Mouse (Mus musculus) NIH3T3 (cell line): ENCODE measurements at regions not wholly inside any gene's neighbourhood (a gene's known extent, or its start where the extent isn't known, plus 50 kb on each side); places are given as distances from the start of the nearest gene placed in this dataset.
"Not testable (repeated sequence)": the region's sequence is repeated elsewhere in the genome, so short reads cannot be mapped to it uniquely, and the experiment has no call there.

ENCODE experiments used
- DNase-seq: peaks from one replicate; pipeline ENCODE4 v3.0.0-alpha.2; 2012; ENCODE audit warnings: low read depth

DNA sequence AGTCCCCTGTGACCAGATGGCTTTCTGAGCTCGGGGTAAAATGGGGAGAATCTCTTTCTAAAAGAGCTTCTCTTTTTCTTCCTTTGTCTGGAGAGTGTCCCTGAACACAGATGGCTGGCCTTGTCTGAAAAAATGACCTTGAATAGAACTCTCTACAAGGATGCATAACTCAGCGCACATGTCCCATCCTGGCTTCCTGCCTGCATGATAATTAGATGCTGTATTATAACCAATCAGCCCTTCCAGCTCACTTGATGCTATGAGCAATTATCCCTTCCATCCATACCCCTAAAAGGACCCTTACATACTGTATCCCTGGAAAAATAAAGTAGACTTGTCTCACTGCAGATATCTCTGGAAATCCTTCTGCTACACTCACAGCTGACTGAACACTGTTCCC lies 199.7 kb upstream of the Slc7a11 start:
- no peak for DNase-seq

DNA sequence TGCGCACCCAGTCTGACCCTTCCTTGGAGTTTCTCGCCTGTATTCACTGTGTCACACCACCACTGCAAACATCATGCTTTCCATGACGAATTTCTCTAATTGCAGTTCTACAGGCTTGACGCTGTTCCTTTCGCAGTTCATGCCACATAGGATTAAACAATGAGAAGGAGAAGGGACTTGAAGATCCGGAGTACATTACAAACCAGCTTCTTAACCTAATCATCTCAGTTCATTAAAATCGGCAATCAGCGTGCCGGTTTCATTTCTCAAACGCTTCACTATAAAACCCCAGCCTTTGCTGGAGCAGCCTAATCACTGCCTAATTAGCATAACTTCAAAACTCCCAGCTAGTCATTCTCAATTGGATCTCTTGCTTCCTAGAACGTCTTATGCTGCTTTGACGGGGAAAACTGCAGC lies 196.5 kb upstream of the Slc7a11 start:
- no peak for DNase-seq

DNA sequence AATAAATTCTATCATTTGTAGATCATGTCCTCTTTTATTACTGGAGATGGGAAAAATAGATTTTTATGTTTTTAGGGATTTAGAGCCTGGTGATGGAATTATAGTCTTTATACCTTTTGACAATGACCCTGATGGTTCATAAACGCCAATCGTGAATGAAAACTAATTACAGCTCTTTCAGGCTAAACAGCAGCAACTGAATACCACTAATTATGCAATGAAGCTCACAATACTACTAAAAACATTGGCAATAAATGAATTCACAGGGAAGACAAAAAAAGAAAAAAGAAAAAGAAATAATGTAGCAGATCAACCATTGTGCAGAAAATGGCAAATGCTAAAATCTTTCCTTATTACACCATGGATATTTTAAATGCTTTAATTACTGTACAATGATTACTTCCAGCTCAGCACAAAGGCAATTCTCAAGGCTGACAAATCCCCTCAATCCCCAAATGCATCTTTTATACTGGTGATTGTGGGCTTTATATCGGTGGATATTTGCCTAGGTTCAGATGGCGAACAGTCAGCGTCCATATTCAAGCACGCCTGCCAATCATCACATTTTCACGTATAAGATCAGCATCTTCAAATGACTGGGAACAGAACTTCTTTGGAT lies 191.2 kb upstream of the Slc7a11 start:
- DNase-seq = no peak

DNA sequence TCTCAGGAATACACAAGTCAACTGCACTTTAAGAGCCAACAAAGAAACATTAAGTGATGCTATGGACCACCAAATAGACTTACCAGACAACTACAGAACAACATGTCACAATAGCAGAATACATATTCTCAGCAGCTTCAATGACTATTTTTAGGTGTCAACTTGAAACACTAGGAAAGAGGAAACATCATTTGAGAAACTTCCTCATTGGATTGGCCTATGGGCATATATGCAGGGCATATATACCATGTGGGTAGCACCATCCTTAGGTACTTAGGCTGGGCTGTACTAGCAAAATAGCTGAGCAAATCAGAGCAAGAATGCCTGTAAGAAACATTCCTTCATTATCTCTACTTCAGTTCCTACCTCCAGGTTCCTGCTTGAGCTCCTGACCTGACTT lies 187.9 kb upstream of the Slc7a11 start:
- no peak for DNase-seq

DNA sequence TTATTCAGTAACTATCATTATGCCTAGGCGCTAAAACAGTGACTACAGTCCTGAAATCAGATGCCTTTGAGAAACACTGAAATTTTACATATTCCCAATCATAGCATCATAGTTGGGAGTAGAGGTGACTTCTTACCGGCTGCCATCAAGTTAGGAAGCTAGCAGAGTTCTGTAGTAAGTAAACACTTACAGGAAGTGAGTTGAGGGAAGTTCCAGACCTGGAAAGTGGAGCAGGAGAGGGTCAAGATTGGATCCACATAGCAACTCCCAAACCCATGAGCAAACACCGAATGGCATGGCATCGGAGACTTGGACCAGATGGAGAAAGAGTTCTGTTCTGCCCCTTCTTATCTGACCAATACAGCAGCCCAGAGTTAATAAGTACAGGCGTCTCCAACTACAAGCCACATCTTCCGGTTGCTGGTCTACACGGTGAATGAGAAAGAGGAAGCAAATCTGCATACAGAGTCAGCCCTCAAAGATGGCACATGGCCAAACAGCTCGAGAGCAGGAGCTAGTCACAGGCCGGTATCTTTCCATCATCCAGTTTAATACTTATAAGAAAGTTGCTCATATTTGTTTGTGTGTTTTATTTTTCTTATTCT lies 184.8 kb upstream of the Slc7a11 start:
- peak; percentile 3 for DNase-seq

DNA sequence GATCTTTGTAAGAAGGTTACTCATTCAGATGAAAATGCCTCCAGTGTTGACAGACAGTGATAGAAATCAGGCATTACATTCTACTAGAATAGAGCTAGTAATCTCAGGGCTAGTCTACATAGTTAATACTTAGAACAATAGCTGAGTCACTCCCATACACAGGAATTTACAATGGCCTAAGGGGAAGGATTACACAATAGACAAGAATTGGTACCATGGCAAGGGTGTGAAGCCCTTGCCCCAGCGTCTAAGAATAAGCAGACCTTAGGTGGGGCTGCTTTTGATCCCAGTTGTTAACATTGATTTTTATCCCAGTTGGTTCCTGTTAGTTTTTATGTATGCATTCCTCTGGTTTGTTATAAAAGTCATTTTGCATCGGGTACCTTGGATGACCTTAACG lies 177.8 kb upstream of the Slc7a11 start:
- DNase-seq = not testable (repeated sequence)

DNA sequence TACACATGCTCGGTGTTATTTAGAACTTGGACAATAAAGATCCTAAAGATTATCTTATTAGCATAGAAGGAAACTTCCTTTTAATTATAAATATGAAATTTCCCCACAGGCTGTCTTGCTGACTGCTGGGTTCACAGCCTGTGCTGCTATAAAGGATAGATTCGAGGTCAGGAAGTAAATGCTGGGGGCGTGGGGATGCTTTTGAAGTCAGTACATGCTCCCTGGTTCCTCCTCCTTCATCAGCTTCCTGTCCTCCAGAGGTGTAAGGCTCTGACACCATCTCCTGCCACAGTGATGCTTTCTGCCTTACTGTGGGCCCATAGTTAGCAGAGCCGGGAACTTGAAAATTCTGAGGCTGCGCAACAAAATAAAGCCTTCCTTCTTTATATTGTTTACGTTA lies 175.6 kb upstream of the Slc7a11 start:
- no peak for DNase-seq

DNA sequence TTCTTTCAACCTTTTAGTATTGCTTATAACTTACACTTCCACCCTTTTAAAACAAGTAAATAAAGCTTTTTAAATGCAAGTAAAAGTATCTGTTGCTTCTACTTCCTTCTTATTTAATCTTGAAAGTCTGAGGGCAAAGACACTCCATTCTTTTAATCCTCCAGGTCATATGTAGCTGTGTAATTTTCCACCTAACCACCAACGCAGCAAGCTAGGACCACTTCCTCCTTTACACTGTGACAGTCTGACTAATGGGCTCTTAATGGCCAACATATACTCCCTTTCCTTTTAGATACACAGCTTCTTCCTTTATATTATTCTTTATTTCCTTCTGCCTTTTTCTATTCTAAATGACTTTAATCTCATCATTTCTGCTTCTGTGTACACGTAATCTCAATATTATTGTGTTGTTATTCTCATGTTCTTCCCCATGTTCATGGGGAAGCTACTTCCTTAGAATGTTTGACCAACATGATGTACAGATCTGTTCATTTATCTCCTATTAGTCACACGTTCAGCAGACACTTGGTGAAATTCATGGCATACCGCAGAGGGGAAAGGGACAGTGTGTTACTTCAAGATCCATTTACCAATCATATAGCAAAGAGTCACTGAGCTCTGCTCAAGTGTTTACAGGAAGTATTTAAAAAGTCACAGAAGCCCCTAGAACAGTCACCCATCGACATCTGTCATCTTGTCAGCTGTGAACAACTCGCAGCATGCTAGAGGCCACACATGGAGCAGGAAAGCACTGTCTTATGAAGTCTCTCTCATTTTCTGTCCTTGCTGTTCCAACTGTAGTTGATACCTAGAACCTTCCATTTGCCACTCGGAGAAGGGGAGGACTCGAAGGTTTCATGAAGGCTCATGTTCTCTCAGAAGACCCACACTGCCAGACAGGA lies 172.2 kb upstream of the Slc7a11 start:
- DNase-seq = no peak

DNA sequence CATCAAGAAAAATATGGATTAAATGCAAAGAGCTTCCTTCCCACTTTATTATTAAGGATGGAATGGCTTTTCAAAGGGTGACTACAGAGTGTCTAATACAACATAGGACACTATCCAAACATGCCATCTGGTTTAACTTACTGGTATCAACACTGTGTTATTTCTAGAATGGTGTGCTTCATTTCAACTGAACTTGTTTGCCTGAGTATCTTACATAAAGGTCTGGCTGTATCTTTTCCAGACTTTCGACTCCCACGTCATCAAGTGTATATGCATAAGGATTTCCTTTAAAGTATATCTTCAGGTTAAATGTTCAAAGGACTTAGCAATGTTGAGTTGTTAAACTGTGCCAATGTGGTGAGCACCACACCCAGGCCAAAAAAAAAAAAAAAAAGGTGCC lies 169.6 kb upstream of the Slc7a11 start:
- DNase-seq = no peak

DNA sequence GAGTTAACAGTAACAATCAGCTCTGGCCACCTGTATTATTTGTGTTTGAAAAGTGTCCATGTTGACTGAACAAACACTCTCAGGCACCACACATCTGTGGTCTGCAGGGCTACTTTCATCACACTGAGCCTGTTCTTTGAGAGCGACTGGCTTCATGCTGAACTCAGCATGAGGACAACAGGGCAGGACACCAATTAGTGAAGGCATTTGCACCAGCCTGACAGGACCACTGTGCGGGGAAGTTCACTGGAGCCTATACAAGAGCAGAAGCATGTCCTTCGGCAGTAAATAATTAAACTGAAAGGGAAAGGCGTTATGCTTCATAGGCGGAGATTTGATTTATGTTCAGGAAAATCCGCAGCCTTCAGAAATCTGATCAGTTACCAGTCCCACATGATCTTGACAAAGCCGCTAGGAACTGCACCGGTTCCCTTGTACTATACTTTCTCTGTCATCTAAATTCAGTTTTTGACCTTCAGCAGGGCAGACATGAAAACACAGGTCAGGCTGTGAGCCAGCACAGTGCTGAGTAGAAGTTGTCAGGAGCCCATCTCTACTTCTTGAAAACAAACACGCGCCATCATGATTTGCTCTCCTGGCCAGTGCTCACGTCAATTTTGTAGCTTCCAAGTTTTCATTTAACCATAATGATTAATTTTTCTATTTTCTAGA lies 166.1 kb upstream of the Slc7a11 start:
- no peak for DNase-seq

DNA sequence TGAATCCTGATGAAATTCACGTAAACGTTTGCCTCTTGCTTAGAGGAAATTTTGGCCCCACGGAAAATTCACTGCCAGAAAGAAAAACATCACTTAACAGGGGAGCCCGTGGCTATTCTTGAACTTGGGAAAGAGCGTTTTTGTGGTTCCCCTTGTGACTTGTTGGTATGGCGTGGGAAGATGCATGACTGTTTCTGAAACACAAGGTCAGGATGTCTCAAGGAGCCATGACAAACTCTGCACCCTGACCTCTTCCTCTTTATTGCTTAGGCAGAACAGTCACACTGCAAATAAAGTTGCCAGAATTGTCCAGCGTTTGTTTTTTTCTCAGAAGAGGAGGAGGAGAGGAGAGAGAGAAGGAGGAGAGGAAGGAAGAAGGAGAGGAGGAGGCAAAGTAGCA lies 164.3 kb upstream of the Slc7a11 start:
- no peak for DNase-seq

DNA sequence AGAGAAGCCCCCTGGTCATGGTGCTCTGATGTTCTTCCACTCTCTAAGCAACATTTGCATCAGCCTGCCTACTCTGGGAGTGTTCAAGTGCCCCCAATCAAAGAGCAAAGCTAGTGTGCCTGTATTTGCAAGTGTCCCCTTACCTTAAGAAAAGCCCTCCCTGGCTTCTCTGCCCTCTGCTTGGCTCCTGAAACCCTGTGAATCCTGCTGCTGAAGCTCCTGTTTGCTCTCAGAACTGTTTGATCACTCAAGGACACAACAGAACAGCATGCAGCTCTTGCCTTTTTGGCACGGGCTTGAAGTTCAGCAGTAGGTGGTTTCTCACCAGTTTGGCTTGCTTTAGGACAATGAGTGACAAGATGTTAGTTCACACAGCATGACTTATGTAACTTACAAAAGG lies 163.6 kb upstream of the Slc7a11 start:
- no peak for DNase-seq

DNA sequence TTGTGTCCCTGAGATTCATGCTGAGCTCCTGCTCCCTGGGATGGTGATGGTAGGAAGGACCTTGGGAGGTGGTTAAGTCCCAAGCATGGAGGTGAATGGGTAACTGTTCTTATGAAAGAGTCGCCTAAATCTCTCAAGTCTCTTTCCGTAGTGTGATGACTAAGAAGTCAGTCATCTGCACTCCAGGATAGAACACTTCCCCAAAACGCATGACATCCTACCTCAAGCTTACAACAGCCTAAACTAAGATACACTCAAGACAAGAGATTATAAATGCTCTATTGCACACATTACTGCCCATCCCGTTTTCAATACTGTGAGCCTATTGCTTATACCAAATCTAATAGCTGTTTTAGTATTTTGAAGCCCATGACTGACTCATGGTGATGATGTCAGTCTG lies 162.3 kb upstream of the Slc7a11 start:
- DNase-seq = no peak

DNA sequence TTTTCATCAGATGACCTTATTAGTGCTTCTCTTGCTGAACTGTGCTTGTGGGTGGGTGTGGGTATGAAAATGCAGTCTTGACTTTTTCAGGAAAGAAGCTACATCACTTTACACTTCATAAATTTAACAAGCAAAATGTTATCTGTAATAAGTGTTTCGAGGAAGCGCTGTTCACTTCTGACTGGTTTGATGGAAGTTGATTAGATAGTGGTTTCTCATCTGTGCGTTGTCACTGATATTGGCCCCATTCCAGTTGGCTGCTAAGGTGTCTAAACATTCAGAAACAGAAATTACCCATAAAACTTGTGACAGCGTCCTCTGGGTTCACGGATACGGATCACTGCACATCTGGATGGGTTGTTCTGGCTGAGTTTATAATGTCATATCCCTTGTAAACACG lies 159.8 kb upstream of the Slc7a11 start:
- no peak for DNase-seq

DNA sequence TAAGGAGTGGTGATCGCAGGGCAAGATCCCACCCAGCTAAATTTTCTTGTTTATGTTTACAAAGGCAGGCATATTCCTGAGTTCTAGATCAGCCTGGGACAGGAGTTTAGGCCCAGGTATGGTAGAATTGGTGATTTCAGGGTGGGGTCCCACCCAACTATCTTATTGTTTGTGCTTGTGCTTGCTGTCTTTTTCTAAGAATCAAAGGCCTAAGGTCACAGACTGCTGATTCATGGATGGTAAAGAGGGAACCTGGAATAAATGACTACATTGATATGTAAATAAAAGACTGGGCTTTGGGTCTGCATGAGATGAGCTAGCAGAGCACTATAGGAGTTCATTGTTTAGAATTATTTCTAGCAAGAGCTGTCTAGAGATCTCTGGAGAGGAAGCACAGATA lies 152.3 kb upstream of the Slc7a11 start:
- DNase-seq = no peak

DNA sequence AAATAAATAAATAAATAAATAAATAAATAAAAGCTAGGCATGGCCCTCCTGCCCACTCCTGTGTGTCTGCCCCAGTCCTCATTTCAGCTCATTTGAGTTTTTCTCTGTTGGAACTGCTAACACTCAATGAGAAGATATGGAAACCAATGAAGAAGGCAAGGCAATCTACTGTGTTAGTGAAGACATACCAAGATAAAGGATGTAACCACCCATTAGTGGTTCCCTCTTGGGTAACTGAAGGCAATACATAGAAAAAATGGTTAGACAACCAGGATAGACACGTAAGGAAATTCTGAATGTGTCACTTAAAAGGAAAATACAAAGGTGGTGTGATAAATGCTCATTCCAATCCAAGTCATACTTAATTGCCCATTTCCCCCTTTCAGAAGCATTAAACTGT lies 140.9 kb upstream of the Slc7a11 start:
- DNase-seq = no peak

DNA sequence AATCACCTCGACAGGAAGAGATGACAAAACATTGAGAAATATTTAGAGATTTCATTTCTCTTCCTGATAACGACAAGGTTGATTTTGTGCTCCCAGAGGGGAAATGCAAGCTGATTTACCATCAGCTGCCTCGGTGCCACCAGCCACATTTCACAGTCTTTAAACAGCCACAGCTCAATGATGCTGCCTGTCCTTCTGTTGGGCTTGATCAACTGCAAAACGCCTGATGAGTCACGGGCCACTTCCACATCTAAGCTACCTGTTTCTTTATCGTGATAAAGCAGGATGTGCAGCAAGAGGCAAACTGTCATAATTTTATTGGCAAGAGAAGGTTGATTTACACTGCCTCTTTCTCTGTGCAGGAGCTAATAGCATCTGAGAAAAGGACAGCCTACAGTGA lies 140.1 kb upstream of the Slc7a11 start:
- no peak for DNase-seq

DNA sequence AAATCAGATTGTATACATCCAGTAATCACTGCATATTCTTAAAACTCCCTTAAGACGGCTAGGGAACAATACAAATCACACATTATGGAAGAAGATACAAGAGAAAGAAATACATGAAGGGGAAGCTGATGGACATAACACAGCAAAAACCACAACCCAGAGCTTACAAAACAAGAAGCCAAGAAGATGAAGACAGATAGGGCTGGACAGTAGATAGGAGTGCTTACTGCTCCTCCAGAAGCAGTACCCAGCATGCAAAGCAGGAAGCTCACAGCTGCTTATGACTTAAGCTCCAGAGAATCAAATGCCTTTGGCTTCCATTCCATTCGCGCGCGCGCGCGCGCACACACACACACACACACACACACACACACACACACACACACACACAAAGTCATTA lies 131.0 kb upstream of the Slc7a11 start:
- DNase-seq = no peak

DNA sequence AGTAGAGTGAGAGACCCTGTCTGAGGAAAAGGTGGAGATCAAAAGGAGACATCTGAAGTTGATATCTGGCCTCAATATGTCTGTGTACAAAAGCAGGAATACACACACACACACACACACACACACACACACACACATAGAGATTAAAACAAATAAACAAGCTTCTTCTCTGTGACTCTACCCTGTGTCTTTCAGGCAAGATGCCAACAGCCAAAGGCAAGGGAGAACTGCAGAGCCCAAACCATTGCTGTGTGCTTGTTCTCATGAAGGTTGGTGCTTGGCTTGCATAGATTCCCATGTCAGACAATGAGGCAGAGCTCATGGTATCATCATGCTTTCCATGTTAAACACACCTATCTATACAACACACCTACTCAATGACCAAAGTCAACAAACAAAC lies 126.6 kb upstream of the Slc7a11 start:
- no peak for DNase-seq

DNA sequence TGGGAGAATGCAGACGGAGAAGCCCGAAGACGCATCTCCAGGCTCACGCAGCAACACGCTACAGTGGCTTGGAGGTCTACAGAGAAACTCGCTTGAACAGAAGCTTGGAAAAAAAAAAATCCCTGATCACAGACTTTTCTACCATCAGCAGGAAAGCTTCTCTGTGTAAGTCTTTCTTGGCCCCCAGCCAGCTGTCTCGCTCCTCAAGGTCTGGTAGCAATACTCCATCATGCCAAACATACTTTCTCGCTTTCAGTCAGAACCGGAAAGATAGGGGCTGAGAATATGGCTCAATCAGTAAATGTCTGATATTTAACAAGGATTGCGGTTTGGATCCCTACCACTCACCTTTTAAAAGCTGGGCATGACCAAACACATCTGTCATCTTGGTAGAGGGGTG lies 126.2 kb upstream of the Slc7a11 start:
- DNase-seq = peak; percentile 5

DNA sequence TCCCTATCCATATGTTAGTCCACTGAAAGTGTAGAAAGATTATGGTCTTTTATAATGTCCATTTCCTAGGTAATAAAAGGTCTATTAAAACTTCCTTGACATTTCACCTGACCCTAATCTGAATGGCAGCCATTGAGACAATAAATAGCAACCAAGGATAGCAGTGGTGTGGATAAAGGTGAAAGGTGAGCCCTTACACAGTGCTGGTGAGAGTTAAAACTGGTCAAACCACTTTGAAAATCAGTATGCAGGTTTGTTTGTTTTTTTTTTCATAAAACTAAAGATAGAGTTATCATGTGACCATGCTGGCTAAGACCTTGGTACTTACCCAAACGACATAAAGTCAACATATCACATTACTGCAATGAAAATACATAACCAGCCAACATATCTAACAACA lies 110.7 kb upstream of the Slc7a11 start:
- no peak for DNase-seq

DNA sequence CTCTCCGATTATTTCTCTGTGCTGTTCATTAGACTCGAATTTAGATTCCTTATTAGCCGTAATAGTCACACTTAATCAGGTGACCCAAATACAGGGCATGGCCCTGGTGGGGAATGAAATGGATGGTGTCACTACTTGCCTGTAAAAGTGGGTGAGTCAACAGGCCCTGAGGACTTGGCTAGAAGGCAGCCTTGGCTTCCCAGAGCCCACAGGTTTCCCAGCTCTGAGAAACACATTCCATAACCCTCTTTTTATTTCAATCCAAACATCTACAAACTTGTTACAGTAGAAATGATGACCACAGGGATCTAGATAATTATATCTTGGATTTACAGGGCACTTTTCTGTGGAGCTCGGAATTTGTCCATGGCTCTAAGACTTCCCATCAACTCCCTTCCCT lies 105.2 kb upstream of the Slc7a11 start:
- peak; percentile 3 for DNase-seq

DNA sequence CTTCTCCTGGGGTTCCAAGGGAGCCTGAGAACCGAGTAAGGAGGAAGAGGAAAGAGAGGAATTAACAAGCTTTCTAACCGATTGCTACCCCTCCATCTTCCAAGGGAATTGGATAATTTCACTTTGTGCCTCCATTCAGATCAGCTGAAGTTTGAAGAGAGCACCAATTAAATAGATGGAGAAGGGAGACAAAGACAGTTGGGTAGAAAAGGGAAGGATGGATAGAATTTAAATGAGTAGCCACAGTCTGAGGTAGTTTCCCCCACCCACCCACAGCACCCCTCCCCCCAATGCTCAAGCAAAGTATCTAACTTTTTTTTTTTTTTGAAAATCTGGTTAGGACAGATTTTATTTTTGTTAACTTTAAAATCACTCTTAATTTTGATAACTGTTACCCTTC lies 87.2 kb upstream of the Slc7a11 start:
- DNase-seq = no peak
